Mouse (Mus musculus) right cerebral cortex, postnatal 25 days (tissue): ENCODE measurements at regions not wholly inside any gene's neighbourhood (a gene's known extent, or its start where the extent isn't known, plus 50 kb on each side); places are given as distances from the start of the nearest gene placed in this dataset.
"Not testable (repeated sequence)": the region's sequence is repeated elsewhere in the genome, so short reads cannot be mapped to it uniquely, and the experiment has no call there.

Experiments used
- DNase-seq: peaks from one replicate; pipeline ENCODE4 v3.0.0; 2022

- no peak for DNase-seq
These were observed 488.1 kb upstream of the Klf6 start for GRCm38 (mm10) chr13:5373191-5373590.

GRCm38 (mm10) chr13:5408226-5408804 lies 453.0 kb upstream of the Klf6 start:
- DNase-seq: no peak

GRCm38 (mm10) chr13:5412052-5412451 lies 449.2 kb upstream of the Klf6 start:
- DNase-seq: no peak

- DNase-seq: not testable (repeated sequence)
These were observed 448.3 kb upstream of the Klf6 start for GRCm38 (mm10) chr13:5413009-5413408.

- no peak for DNase-seq
These were observed 437.2 kb upstream of the Klf6 start for GRCm38 (mm10) chr13:5424110-5424509.

GRCm38 (mm10) chr13:5425491-5426232 lies 435.6 kb upstream of the Klf6 start:
- no peak for DNase-seq

- no peak for DNase-seq
These were observed 427.6 kb upstream of the Klf6 start for GRCm38 (mm10) chr13:5433652-5434051.

GRCm38 (mm10) chr13:5435131-5435530 lies 426.2 kb upstream of the Klf6 start:
- DNase-seq: no peak

GRCm38 (mm10) chr13:5436191-5436590 lies 425.1 kb upstream of the Klf6 start:
- no peak for DNase-seq

GRCm38 (mm10) chr13:5440454-5440853 lies 420.8 kb upstream of the Klf6 start:
- no peak for DNase-seq

GRCm38 (mm10) chr13:5444759-5445478 lies 416.4 kb upstream of the Klf6 start:
- no peak for DNase-seq

- no peak for DNase-seq
These were observed 412.7 kb upstream of the Klf6 start for GRCm38 (mm10) chr13:5448601-5449000.

GRCm38 (mm10) chr13:5480779-5481178 lies 380.5 kb upstream of the Klf6 start:
- DNase-seq: no peak

- DNase-seq: no peak
These were observed 369.0 kb upstream of the Klf6 start for GRCm38 (mm10) chr13:5492266-5492665.

GRCm38 (mm10) chr13:5497535-5497934 lies 363.7 kb upstream of the Klf6 start:
- DNase-seq: no peak

GRCm38 (mm10) chr13:5511784-5512183 lies 349.5 kb upstream of the Klf6 start:
- no peak for DNase-seq

GRCm38 (mm10) chr13:5515552-5515951 lies 345.7 kb upstream of the Klf6 start:
- DNase-seq: no peak

GRCm38 (mm10) chr13:5516088-5516487 lies 345.2 kb upstream of the Klf6 start:
- no peak for DNase-seq

- DNase-seq: peak; percentile 8
These were observed 342.1 kb upstream of the Klf6 start for GRCm38 (mm10) chr13:5519181-5519580.

- DNase-seq: no peak
These were observed 341.7 kb upstream of the Klf6 start for GRCm38 (mm10) chr13:5519600-5519999.

GRCm38 (mm10) chr13:5527400-5527799 lies 333.9 kb upstream of the Klf6 start:
- no peak for DNase-seq

GRCm38 (mm10) chr13:5540321-5540720 lies 321.0 kb upstream of the Klf6 start:
- DNase-seq: no peak

GRCm38 (mm10) chr13:5545521-5545920 lies 315.8 kb upstream of the Klf6 start:
- no peak for DNase-seq

- DNase-seq: no peak
These were observed 315.3 kb upstream of the Klf6 start for GRCm38 (mm10) chr13:5546011-5546410.
